Mouse (Mus musculus) spleen, embryonic (tissue): Measurements from ENCODE around the gene Ccdc171.

Experiments
- CTCF ChIA-PET: fragments of 350-600 bp; sonication (Branson Sonifier 250); formaldehyde crosslinking; loops from one replicate; lab custom pipeline; 2022; lab: Charles Lee

Gene Ccdc171

DNA sequence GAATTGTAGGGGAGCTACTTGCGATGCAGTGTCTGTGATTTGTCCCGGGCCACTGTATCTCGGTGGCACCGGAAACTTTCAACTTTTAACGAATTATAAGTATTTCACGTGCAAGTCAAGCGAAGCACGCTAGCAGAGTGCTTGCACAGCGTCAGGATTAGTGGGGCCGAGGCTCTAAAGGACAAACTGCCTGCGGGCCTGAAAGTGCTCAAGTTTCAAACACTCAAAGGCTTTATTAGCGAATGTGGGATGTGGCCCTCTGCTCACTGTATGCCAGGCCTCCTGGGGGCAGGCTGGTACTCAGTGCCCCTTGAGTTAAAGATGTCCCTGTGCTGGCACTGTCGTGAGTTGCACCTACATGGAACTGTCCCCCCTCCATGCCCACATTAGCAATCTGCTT is 266.5 kb downstream of the Ccdc171 start:
- CTCF ChIA-PET, result no interaction called here

DNA sequence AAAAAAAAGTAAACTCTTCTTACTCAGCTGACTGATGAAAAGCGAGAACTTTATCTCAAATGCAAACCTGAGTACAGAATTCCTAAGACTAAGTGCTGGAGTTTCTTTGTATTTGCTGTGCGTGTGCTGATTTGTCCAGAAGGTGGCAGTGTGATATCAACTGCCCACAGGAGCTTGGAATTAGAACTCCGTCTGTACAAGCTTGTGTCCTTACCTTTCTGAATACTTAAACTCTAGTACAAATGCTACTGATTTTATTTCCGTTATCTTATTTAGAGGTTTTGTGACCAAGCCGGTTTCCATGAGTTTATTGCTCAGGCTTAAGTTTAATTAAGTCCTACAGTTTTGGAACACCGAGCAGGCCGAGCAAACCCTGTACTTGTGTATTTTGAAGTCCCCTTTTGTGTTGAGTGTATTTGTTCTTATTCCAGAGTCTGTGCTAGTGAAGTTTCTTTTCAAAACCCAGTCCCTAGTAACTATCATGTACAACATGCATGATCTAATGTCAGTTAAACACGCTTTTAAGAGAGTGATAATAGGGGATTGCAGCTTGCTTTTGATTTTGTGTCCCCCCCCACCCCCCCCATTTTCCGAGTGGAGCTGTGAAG is 269.1 kb downstream of the Ccdc171 start:
- CTCF ChIA-PET, result no interaction called here

DNA sequence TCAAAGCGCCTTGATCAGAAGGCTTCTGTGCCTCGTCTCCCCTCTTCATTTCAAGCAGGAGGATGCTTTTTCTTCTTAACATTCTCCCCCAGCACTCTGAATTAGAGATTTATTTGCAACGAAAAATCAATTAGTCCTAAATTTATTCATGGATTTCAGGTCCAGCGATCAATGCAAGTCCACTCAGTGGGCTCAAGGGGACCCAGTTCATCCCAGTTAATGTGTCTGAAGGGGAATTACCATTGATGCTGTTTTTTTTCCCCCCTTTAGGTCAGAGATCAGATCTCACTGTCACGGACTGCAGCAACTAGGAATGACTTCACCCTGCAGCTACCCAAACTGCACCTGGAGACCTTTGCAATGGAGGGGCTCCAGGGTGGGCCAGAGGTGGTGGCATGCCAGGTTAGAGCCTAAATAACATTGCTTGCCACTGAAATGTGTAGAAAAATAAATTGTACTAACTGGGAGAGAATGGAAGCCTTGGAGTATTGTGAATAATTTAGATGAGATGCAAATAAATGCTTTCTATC is 269.6 kb downstream of the Ccdc171 start:
- CTCF ChIA-PET, result no interaction called here

DNA sequence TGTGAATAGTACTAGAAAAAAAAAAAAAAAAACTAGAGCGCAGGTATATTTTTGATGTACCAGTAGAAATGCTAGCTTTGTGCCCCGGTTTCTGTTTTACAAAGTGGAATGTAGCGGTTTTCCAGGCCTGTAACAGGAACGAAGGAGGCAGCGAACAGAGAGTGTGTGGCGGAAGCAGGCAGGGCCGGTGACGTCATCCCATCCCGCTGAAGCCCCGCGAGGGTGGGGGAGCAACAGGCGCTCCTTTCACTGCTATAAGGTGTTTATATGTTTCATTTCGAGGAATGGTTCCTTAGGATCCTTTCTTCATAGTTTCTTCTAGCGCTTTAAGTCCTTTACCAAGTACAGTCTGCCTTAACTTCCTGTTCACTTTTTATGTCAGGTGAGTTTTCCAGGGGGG is 272.6 kb downstream of the Ccdc171 start:
- CTCF ChIA-PET, result no interaction called here

GRCm38 (mm10) chr4:83798674-83799430 is 273.5 kb downstream of the Ccdc171 start:
- CTCF ChIA-PET, result no interaction called here

DNA sequence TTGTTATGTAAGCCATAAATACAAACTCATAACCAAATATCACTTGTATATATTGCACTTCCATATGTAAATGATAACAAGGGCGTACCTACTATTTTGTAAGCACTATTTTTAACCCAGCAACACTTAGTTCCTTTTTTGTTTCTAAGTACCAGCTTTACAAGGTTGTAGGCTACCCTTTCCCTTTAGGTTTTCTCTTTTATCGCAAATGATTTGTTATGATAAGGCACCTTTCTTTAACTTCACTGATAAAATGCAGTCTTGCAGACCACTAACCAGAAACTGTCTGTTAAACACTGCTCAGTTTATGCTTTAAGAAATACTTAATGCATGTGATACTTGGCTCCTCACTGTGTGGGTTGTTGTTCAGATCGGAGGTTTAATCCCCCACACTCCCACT is 275.1 kb downstream of the Ccdc171 start:
- CTCF ChIA-PET, result no interaction called here

- CTCF ChIA-PET, result no interaction called here
Measured at GRCm38 (mm10) chr4:83816925-83817324, 291.6 kb downstream of the Ccdc171 start.

- CTCF ChIA-PET, result no interaction called here
Measured at GRCm38 (mm10) chr4:83829718-83830459, 304.5 kb downstream of the Ccdc171 start.

DNA sequence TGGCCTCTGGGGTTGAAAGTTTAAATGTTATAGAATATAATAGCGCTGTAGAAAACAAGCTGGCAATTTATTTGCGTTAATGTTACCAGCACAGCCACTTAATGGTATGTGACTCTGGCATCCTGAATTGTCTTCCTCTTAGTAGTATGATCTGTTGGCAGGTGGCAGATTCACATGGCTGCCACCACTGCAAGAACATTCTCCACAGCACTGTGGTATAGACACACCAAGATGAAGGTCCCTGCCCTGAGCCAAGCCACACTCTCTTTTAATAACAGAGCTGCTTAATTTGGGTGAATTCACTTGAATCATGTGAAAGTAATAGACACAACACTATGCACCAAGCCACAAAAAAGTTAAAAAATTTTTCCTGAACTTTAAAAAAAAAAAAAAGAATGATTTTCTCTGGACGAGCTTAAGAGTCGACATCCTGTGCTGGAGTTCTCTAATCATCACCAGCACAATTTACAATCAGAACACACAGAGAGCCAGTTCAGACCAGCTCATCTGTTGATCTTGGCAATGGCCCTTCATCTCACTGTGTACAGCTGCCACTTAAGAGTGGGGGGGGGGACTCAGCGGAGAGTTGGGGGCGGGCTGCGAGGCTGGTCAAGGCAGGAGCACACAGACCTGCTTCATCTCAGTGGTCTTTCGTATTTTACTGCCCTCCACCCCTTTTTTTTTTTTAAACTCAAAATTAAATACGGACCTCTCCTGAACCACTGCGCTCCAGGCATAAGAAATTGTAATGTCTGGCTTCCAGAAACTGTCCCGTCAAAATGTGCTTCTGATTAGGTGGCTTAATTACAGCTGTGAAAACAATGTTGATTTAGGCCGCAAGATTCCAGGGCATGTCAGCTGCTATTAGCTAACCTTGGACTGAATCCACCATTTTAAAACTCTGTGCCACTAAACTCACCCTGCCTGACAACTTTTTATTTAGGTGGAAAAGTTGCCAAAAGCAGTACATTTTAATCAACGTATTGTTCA is 305.8 kb downstream of the Ccdc171 start:
- CTCF ChIA-PET, result no interaction called here

GRCm38 (mm10) chr4:83839077-83839476 is 313.7 kb downstream of the Ccdc171 start:
- CTCF ChIA-PET, result no interaction called here

DNA sequence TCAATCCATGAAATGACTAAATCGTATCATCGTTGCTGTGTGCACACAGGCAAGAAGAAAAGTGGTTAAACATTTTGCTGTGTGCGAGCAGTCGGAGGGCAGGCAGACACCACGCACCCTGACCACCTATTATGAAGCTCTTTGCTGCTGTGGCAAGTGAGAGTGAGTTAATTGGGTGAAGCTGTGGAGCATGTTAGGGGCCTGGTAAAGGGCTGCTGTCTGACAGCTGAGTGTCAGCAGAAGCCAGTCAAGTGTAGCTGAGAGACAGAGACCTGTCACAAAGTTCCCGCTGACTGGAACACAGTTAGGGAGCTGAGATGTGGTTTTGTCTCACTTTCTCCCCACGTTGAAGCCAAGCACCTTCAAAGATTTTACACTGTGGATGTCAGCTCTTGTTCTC is 321.0 kb downstream of the Ccdc171 start:
- CTCF ChIA-PET, result no interaction called here

DNA sequence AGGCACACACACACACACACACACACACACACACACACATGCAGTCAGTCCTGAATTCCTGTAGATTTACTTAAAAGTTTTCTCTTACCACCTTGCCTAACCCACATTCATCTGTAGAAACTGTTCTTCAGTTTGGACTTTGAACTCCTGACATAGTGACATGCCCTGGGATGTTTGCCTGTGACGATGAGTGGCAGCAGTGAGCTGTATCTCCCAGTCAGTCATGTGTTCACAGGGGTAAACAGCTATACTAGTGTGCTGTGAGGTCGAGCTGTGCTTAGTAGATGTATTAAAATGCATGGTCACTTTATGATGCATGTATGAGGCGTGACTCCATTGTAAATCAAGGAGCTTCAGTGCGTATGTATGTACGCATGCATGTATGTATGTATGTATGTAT is 328.5 kb downstream of the Ccdc171 start:
- CTCF ChIA-PET, result no interaction called here

- CTCF ChIA-PET, result no interaction called here
Measured at GRCm38 (mm10) chr4:83861706-83862105, 336.4 kb downstream of the Ccdc171 start.

DNA sequence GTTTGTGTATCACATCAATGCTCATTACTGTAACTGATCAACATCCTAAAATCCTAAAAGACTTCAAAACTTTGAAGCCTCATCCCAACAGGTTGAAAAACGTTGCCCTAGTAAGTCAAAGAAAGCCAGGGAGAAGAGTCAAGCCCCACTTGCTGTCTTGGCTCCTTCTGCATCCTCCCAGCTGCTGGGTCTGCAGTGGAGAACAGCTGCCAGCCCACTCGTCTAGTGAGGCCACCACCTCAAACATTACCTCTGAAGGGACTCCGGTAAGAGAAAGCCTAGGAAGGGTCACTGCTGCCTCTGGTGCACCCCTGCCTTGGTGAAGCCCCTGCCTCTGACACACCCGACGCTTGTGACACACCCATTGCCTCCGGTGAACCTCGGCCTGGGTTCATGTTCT is 336.9 kb downstream of the Ccdc171 start:
- CTCF ChIA-PET, result no interaction called here

- CTCF ChIA-PET, result no interaction called here
Measured at GRCm38 (mm10) chr4:83876600-83876999, 351.3 kb downstream of the Ccdc171 start.

DNA sequence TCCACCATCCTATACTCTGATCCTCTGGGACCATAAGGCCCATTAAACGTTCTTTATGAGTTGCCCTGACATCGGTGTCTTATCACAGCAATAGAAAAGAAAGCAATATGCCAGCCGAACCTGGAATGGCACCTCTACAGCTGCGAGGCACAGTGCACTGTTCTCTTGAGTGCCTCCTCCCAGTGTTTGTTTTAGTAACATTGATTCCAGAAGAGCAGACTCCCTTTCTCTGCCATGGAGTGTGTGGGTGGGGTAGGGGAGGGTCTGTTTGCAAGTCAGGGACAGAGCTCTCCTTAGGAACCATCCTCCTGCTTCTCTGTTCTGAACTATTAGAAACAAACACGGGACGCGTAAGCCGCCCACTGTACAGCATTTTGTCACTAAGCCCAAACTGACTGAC is 352.9 kb downstream of the Ccdc171 start:
- CTCF ChIA-PET, result no interaction called here

- CTCF ChIA-PET, result no interaction called here
Measured at GRCm38 (mm10) chr4:83888459-83889054, 363.2 kb downstream of the Ccdc171 start.

DNA sequence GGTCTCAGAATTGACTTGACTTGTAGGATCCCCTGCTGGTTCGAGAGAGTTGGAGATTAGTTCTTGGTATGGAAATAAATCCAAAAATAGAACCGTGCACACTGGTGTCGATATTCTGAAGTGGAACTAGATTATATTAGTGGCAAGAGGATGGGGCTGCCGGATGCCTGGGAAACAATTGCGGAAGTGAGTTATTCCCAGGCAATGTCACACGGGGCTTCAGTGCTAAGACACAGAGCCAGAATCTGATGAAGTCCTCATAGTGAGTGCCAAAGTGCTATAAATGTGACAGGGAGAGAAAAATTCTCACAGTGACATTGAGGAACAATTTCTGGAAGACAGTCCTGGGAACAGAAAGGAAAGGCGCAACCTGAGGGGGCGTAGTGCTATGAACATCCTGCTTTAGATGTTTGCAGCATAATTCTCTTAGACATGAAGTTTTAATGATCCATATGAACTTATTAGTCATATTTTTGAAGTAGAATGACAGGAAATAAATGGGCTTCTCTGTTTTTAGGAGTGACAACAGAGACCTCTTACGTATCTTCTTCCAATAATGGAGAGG is 376.8 kb downstream of the Ccdc171 start:
- CTCF ChIA-PET, result no interaction called here
